Mouse (Mus musculus): ENCODE measurements at regions not wholly inside any gene's neighbourhood (a gene's known extent, or its start where the extent isn't known, plus 50 kb on each side); places are given as distances from the start of the nearest gene placed in this dataset.

- TF ChIP-seq CTCF (IDR thresholded peaks at IDR 0.05; ENCODE audit: insufficient read depth, low read depth, low read length) (no peak), POLR2A (IDR thresholded peaks at IDR 0.05; ENCODE audit: insufficient read depth, low read depth, low read length) (no peak)
Measured at GRCm38 (mm10) chr2:79087600-79088205, 167.5 kb upstream of the Itga4 start.
